Mouse (Mus musculus) stomach, postnatal 0 days (tissue): ENCODE results near the gene Rps27rt.
"Not testable (repeated sequence)": the region's sequence is repeated elsewhere in the genome, so short reads cannot be mapped to it uniquely, and the experiment has no call there.

Experiments
- CTCF ChIP-seq: IDR thresholded peaks from 2 replicates; pipeline ENCODE4 v1.5.1; 2016; ENCODE audit warnings: antibody characterized with exemption, low read depth, mild to moderate bottlenecking, moderate library complexity
- EP300 ChIP-seq: optimal IDR thresholded peaks from 2 replicates; pipeline ENCODE3; 2016; ENCODE audit warnings: antibody characterized with exemption

DNA sequence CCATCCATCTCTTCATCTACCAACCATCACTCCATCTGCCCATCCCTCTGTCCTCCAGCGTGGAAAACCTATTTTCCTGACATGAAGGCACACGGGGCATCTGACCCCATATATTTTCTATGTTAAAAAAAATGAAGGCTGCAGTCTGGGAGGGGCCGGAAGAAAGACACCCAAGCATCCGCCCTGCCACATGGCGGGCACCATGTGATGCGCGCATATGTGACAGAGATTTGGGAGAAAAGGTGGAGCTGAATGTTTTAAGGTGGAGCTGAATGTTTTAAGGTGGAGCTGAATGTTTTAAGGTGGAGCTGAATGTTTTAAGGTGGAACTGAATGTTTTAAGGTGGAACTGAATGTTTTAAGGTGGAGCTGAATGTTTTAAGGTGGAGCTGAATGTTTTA lies 16.3 kb downstream of the Rps27rt start:
- TF ChIP-seq CTCF, EP300: not testable (repeated sequence)
